Mouse (Mus musculus) neural tube, embryonic 13.5 days (tissue): ENCODE measurements around the gene Trpv2. TPM values are rescaled to one million over a fixed set of nuclear protein-coding genes. Genes with fewer than 3 reads are reported as not detected.

Experiments
- ATAC-seq: fragments of 200-750 bp; cut with Nextera tagmentation; 2 replicates; pipeline ENCODE4 v1.8.0; 2017; ENCODE audit warnings: low read depth, mild to moderate bottlenecking, moderate TSS enrichment, moderate library complexity
- H3K27ac ChIP-seq: fragments of 300-500 bp; sonication (generic); replicated peaks from 2 replicates; pipeline ENCODE4 v1.5.1; 2015; ENCODE audit warnings: moderate library complexity, mild to moderate bottlenecking, inconsistent platforms
- H3K27me3 ChIP-seq: fragments of 300-500 bp; sonication (generic); 2 replicates; pipeline ENCODE4 v1.6.1; 2015; ENCODE audit warnings: mild to moderate bottlenecking, inconsistent platforms
- H3K36me3 ChIP-seq: fragments of 300-500 bp; sonication (generic); 2 replicates; pipeline ENCODE4 v1.6.1; 2015; ENCODE audit warnings: mild to moderate bottlenecking, inconsistent platforms
- H3K4me1 ChIP-seq: fragments of 300-500 bp; sonication (generic); replicated peaks from 2 replicates; pipeline ENCODE4 v1.6.1; 2015; ENCODE audit warnings: inconsistent platforms
- H3K4me2 ChIP-seq: fragments of 300-500 bp; sonication (generic); 2 replicates; pipeline ENCODE4 v1.6.1; 2015; ENCODE audit warnings: inconsistent platforms, mild to moderate bottlenecking, moderate library complexity
- H3K4me3 ChIP-seq: fragments of 300-500 bp; sonication (generic); 2 replicates; pipeline ENCODE4 v1.5.1; 2015; ENCODE audit warnings: mild to moderate bottlenecking, inconsistent platforms
- H3K9ac ChIP-seq: fragments of 300-500 bp; sonication (generic); 2 replicates; pipeline ENCODE4 v1.6.1; 2015; ENCODE audit warnings: moderate library complexity, mild to moderate bottlenecking, inconsistent platforms
- H3K9me3 ChIP-seq: fragments of 300-500 bp; sonication (generic); 2 replicates; pipeline ENCODE4 v1.6.1; 2016; ENCODE audit warnings: inconsistent platforms
- WGBS: fragments of 180-500 bp; shearing (Covaris S2); methylation state at CpG from one replicate; pipeline ENCODE4 v1.1.7; 2015; 5-methylcytosine and 5-hydroxymethylcytosine counted together
- polyA plus RNA-seq: library from polyadenylated mRNA; unstranded; fragments of >200 nt; fragmentation: Nextera tagmentation; extraction: Ambion mirVana; gene quantifications from 2 replicates; pipeline ENCODE4 v1.2.1, GENCODE M21; 2015

Gene Trpv2
- polyA plus RNA-seq, 1 experiment from 2014 or later, result 25.0 TPM

DNA sequence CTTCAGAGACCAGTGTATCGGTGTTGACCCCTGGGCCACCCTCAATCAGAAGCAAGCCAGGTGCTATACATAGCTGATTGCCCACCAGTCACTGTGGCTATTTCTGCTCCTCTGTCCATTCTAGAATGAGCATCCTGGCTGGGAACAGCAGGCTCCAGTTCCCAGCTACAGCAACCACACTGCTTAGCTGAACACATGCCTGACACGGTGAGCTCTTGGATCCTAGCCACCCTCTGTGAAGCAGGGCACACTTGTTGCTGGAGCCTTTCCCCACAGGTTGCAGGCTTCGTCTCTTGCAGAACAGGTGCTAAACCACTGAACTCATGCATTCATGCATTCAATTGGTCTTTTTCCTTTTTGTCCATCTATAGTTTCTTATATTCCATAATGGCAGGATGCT, 66.1 kb downstream of the Trpv2 start:
- Histone ChIP-seq H3K9ac (no peak overlapping the region), H3K4me3 (no peak overlapping the region), H3K27me3 (no peaks in the 10 kb centered on the region), H3K9me3 (no peaks in the 10 kb centered on the region), H3K4me2 (no peak overlapping the region), H3K36me3 (no peaks in the 10 kb centered on the region), H3K4me1 (peaks cover 43% of the 10 kb centered on the region), H3K27ac (no peak overlapping the region)
- 79% methylated on average over 3 of the region's 3 CpGs for WGBS
- ATAC-seq, result no peak

DNA sequence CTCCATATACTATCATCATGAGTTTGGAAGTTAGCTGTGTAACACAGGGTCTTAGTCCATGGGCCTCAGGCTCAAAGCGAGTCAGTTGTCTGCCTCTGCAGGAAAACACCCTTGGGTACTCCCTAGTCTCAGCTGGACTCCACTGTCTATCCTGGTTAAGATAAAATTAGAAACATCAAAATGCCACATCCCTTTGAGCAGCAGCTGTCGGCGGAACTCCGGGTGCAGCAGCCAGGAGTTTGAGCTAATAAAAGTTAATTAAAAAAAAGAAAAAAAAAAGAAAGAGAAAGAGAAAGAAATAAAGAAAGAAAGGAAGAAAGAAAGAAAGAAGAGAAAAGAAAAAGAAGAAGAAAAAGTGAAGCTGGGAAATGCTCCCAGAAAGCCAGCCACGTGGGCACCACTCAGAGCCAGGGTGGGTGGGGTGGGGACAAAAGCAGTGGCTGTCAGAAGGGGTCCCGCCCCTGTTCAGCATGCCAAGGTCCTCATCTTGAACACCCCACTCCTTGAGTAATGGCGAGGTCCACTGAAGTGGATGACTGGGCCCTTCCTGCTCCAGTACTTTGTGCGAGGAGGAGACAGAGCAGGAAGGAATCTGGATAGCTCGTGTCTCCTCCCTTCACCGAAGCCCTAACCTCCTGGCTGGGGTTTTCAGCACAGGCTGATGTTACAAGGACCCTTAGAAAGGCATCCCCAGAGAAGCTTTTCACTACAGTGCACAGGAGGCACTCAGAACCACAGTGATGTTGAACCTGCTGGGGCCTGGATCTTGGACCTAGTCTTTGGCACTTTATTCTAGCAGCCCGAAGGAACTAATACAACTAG, 67.9 kb downstream of the Trpv2 start:
- no peak overlapping the region for H3K4me3 ChIP-seq
- WGBS, result 57% methylated on average over 11 of the region's 11 CpGs
- no peaks in the 10 kb centered on the region for H3K9me3 ChIP-seq
- peaks cover 50% of the 10 kb centered on the region for H3K4me1 ChIP-seq
- H3K27ac ChIP-seq, result no peak overlapping the region; the same call in 1 of the 2 replicates
- H3K36me3 ChIP-seq, result no peaks in the 10 kb centered on the region
- no peak overlapping the region for H3K4me2 ChIP-seq
- no peak for ATAC-seq
- H3K9ac ChIP-seq, result 0 out of 2 replicates have a peak overlapping the region, but pooled peaks have one; percentile 8
- no peaks in the 10 kb centered on the region for H3K27me3 ChIP-seq

DNA sequence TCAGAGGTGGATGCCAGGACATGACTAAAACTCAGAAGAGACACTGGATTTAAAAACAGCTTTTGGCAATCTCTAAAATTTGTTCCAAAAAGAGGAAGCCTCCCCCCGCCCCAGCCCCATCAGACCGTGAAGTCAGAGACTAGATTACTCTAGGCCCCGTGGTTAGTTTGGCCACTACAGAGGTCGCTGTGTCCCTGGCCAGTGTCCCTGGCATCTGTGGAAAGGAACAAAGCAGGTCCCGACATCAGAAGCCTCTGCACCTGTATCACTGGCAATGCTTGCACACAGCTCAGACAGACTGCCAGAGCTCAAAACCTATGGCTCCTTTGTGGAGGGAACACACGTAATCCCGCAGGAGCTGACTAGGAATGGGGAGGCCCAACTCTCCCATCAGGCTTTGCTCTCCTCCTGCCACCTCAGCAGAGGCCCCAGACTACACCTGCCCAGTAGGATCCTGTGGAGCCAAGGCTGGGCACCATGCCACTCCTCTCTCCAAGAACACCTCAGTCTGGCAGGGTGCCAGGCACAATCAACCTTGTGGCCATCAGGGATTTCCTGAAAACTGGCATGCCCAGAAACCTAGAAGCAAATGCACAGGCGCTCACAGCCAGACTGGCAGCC, 68.8 kb downstream of the Trpv2 start:
- H3K36me3 ChIP-seq, result no peaks in the 10 kb centered on the region
- peaks cover 58% of the 10 kb centered on the region for H3K4me1 ChIP-seq
- no peak for ATAC-seq
- H3K4me2 ChIP-seq, result no peak overlapping the region
- WGBS, result 73% methylated on average over 8 of the region's 8 CpGs
- H3K27ac ChIP-seq, result 0 out of 2 replicates have a peak overlapping the region, but pooled peaks have one; percentile 46
- H3K27me3 ChIP-seq, result no peaks in the 10 kb centered on the region
- no peak overlapping the region for H3K4me3 ChIP-seq
- no peaks in the 10 kb centered on the region for H3K9me3 ChIP-seq
- H3K9ac ChIP-seq, result no peak overlapping the region

DNA sequence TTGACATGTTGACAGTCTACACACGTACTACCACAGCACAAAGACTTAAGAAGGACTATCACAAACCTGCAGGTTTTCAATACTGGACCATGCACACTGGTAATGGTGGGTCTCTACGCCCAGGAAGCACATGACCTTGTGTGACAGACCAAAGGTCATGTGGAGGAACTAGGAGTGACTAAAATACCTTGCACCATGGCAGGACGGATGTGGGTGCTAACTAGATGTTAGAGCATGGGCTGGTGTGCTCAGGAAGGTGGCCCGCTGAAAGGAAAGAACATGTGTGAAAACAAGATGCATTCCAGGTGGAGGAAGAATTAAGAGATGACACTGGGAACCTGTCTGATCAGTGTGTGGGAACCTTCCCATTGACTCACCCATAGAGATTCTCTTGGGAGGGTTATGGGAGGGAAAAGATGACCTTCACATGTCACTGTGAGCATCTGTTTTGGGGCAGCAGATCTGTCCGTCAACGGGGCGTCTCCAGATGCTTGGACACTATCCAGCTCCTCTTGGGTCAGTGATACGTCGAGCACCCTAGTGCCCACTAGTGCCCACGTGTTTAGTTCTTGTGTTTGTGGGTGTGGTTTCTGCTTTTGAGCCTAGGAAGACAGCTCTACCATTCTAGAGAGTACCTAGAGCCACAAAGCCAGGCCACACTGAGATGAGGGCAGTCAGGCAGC, 69.5 kb downstream of the Trpv2 start:
- Histone ChIP-seq H3K4me2 (no peak overlapping the region), H3K36me3 (no peaks in the 10 kb centered on the region), H3K27me3 (no peaks in the 10 kb centered on the region), H3K27ac (0 out of 2 replicates have a peak overlapping the region, but pooled peaks have one; percentile 46), H3K9ac (no peak overlapping the region), H3K9me3 (no peaks in the 10 kb centered on the region), H3K4me1 (peaks cover 60% of the 10 kb centered on the region), H3K4me3 (no peak overlapping the region)
- WGBS, result 85% methylated on average over 10 of the region's 10 CpGs
- no peak for ATAC-seq

DNA sequence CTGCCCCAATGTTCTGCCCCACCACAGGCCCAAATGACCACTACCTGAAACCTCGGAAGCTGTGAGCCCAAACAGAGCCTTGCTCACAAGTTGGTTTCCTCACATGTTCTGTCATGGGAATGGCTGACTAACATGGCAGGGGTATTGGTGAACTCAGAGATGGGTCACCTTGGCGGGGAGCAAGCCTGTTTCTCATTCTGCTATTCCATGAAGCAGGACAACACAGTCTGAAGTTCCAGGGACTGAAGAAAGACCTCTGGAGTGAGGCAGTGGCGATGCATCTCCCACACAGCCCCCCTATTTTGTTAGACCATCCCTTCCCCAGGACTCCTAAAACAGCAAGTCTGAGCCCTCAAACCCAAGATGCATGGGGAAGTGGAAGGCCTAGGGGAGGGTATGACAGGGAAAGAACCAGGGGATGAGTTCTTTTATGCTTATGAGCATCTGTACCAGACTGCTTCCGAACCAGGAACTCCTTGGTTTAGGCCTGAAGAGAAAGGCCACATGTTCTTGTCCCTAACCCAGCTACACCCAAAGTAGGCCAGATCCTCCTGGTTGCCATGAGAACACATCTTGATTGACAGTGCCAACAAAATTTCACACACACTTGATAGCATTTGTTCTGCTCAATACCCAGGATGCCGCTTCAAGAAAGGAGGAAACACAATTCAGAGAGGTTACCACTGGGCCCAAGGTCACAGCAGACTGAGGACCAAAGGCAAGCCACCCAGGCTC, 70.5 kb downstream of the Trpv2 start:
- Histone ChIP-seq H3K36me3 (no peaks in the 10 kb centered on the region), H3K4me2 (no peak overlapping the region), H3K4me3 (no peak overlapping the region), H3K27ac (no peak overlapping the region), H3K27me3 (no peaks in the 10 kb centered on the region), H3K4me1 (peaks cover 67% of the 10 kb centered on the region), H3K9me3 (no peaks in the 10 kb centered on the region), H3K9ac (no peak overlapping the region)
- no peak for ATAC-seq
- 94% methylated on average over 5 of the region's 5 CpGs for WGBS

DNA sequence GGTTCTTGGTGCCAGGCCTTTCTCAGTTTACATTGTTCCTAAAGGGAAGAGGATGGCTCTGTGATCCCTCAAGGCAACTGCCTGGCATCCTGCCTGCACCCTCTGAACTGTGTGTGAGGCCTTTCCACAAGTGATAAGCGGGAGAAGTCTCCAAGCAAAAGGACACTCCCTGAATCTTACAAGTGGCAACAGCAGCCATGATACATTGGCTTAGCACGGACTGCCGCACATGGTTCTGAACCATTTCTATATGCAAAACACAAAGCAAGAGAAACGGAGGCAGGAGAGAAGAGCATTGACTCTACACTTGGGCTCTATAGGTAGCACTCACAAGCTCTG, 71.0 kb downstream of the Trpv2 start:
- Histone ChIP-seq H3K36me3 (no peaks in the 10 kb centered on the region), H3K4me1 (peaks cover 67% of the 10 kb centered on the region), H3K4me2 (peak overlapping the region; percentile 97), H3K27ac (no peak overlapping the region), H3K9me3 (no peaks in the 10 kb centered on the region), H3K9ac (no peak overlapping the region), H3K27me3 (no peaks in the 10 kb centered on the region), H3K4me3 (no peak overlapping the region)
- ATAC-seq, result no peak
- 91% methylated on average over 4 of the region's 4 CpGs for WGBS

DNA sequence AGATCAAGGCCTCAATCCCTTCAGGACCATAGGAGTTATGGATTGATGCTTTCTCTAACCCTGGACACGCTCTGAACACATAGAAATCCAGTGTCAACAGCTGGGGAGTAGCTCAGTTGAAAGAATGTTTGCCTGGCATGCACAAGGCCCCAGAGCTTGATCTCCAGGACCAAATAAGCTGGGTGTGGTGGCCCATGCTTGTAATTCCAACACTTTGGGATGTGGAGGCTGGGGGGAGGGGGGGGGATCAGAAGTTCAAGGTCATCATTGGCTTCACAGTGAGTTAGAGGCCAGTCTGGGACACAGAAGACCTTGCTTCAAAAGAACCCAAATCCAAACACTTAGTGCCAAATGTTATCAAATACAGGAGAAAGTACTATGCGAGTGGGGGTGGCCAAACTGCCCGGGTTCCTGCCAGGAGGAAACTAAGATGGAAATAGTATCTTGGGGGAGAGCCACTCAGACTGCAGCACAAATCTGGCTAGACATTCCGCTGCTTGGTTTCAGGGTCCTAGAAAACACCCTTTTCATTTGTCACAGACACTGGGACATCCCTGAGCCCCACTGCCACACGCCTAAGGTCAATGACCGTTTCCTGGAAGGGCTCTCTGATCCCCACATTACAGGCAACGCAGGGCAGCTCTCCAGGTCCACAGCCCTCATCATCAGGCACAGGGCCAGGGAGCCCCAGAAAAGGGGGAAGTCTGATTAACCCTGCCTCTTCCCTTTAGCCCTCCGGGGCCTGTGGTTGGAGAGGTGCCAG, 71.6 kb downstream of the Trpv2 start:
- no peak for ATAC-seq
- Histone ChIP-seq H3K4me2 (peak overlapping the region; percentile 97), H3K4me3 (peak overlapping the region; percentile 73), H3K36me3 (no peaks in the 10 kb centered on the region), H3K9ac (peak overlapping the region; percentile 17), H3K27me3 (no peaks in the 10 kb centered on the region), H3K9me3 (no peaks in the 10 kb centered on the region), H3K27ac (peak overlapping the region; percentile 46), H3K4me1 (peaks cover 67% of the 10 kb centered on the region)
- WGBS, result 34% methylated on average over 8 of the region's 8 CpGs

DNA sequence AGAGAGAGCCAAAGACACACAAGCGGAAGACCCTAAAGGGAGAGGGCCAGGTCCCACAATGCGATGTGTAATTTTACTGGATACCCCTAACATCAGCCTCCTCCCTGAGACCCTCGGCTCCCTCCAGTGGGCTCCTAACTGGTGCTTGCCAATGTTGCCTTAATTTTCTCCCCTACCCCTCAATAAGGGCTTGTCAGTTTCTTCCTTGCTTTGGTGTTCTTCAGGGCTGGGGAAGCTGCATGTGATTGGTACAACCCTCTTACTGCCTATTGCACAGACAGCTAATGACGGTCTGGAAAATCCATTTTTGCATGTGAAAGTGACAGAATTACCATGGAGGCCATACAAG, 72.2 kb downstream of the Trpv2 start:
- Histone ChIP-seq H3K27ac (peak overlapping the region; percentile 46), H3K4me2 (peak overlapping the region; percentile 97), H3K27me3 (no peaks in the 10 kb centered on the region), H3K9me3 (no peaks in the 10 kb centered on the region), H3K9ac (peak overlapping the region; percentile 17; the same call in 1 of the 2 replicates), H3K36me3 (no peaks in the 10 kb centered on the region), H3K4me1 (peaks cover 67% of the 10 kb centered on the region), H3K4me3 (peak overlapping the region; percentile 73)
- ATAC-seq, result no peak
- 15% methylated on average over 4 of the region's 4 CpGs for WGBS

DNA sequence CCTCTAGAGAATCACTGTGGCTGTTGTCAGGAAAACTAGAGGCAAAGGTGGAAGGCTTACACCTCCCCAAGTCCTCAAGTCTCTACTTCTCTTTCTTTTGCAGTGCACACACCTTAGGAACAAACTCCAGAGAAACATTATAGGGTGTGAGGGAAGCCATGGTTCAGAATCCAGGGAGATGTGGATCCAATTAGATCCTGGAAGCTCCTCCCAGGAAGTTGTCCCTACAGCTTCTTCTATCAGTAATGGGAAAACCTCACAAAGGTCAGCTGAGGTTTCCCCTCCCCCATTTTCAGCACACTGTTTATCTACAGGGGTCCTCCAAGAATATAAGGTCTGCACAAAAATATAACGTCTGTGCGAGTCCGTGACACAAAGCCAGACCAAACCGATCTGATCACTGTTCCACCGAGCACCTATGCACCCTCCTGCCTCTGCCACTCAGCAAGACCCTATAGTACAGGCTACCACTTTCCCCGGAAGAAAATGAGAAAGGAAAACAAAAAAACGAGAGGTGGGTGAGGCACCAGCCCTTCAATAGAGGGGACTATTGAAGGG, 72.8 kb downstream of the Trpv2 start:
- peak overlapping the region; percentile 73 for H3K4me3 ChIP-seq
- 55% methylated on average over 7 of the region's 7 CpGs for WGBS
- peaks cover 64% of the 10 kb centered on the region for H3K4me1 ChIP-seq
- H3K9me3 ChIP-seq, result no peaks in the 10 kb centered on the region
- no peaks in the 10 kb centered on the region for H3K27me3 ChIP-seq
- H3K36me3 ChIP-seq, result no peaks in the 10 kb centered on the region
- peak overlapping the region; percentile 97 for H3K4me2 ChIP-seq
- peak overlapping the region; percentile 74; the same call in 1 of the 2 replicates for H3K27ac ChIP-seq
- peak overlapping the region; percentile 87; the same call in 1 of the 2 replicates for H3K9ac ChIP-seq
- ATAC-seq, result no peak

DNA sequence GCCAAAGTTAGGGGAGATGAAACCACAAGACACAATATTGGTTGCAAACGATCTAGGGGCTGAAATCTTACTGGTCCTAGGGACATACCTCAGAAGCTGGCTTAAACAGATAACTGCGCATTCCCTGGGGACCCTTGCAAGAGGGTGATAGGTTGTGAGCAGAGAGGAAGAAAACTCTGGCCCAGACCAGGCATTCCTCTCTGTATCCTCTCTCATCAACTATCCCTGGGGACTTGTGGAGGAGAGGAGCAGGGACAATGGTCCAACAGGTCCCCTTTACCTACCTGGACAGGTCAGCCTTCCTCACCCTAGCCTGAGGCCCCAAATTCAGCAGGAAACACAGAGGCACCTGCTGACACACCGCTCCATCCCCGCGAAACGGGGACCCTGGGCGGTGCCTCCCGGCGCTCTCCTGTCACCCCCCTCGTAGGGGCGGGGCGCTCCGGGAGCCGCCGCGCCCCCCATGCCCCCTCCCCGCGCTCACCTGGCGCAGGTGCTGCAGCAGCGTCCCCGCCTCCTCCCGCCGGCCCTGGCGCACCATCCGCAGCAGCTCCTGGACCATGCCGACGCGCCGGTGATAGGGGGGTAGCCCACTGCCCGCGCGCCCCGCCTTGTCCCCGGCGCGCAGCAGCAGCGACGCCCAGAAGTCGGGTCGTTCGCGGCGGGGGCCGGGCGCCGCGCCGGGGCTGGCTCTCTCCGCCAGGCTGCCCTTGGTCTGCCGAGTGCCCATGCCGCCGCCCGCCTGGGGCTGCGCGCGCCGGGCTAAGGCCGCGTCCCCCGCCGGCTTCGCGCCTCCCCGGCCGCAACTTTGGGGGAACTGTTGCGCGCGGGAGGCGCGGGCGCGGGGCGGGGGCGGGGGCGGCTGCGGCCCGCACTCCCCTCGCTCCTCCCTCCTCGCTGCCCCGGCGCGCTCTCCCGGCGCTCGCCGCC, 73.6 kb downstream of the Trpv2 start, which contains the start of gene Lrrc75a:
TSS of gene Lrrc75a (minus strand) at position 863 of the 930 bp plus-strand sequence.
- peak; percentile 62 for ATAC-seq
- under 1% methylated on average over 64 of the region's 86 CpGs for WGBS
- H3K9ac ChIP-seq, result peak within 1 kb of the TSS; percentile 87
- H3K9me3 ChIP-seq, result no peaks in the 10 kb centered on the region
- H3K4me1 ChIP-seq, result peaks cover 59% of the 10 kb centered on the region
- peak within 1 kb of the TSS; percentile 97 for H3K4me2 ChIP-seq
- no peaks in the 10 kb centered on the region for H3K27me3 ChIP-seq
- H3K36me3 ChIP-seq, result no peaks in the 10 kb centered on the region
- peak within 1 kb of the TSS; percentile 74 for H3K27ac ChIP-seq
- peak within 1 kb of the TSS; percentile 73 for H3K4me3 ChIP-seq
